Mouse (Mus musculus) liver, embryonic 13.5 days (tissue): ENCODE measurements around the gene Lsm11. TPM values are rescaled to one million over a fixed set of nuclear protein-coding genes. Genes with fewer than 3 reads are reported as not detected.

Source experiments
- ATAC-seq: fragments of 200-750 bp; cut with Nextera tagmentation; 2 replicates; pipeline ENCODE4 v1.8.0; 2017; ENCODE audit warnings: low read depth, mild to moderate bottlenecking, moderate number of reproducible peaks, moderate library complexity
- DNase-seq: peaks from one replicate; pipeline ENCODE4 v3.0.0; 2022
- H3K27ac ChIP-seq: fragments of 300-500 bp; sonication (generic); 2 replicates; pipeline ENCODE4 v1.5.1; 2015; ENCODE audit warnings: moderate library complexity, mild to moderate bottlenecking, inconsistent platforms
- H3K27me3 ChIP-seq: fragments of 300-500 bp; sonication (generic); 2 replicates; pipeline ENCODE4 v1.6.1; 2015; ENCODE audit warnings: mild to moderate bottlenecking, inconsistent platforms
- H3K36me3 ChIP-seq: fragments of 300-500 bp; sonication (generic); 2 replicates; pipeline ENCODE4 v1.6.1; 2015; ENCODE audit warnings: mild to moderate bottlenecking, inconsistent platforms
- H3K4me1 ChIP-seq: fragments of 300-500 bp; sonication (generic); replicated peaks from 2 replicates; pipeline ENCODE4 v1.6.1; 2015; ENCODE audit warnings: inconsistent platforms
- H3K4me2 ChIP-seq: fragments of 300-500 bp; sonication (generic); 2 replicates; pipeline ENCODE4 v1.6.1; 2015; ENCODE audit warnings: inconsistent platforms, mild to moderate bottlenecking, moderate library complexity
- H3K4me3 ChIP-seq: fragments of 300-500 bp; sonication (generic); replicated peaks from 2 replicates; pipeline ENCODE4 v1.5.1; 2015; ENCODE audit warnings: mild to moderate bottlenecking, inconsistent platforms
- H3K9ac ChIP-seq: fragments of 300-500 bp; sonication (generic); 2 replicates; pipeline ENCODE4 v1.6.1; 2015; ENCODE audit warnings: mild to moderate bottlenecking, inconsistent platforms
- H3K9me3 ChIP-seq: fragments of 300-500 bp; sonication (generic); replicated peaks from 2 replicates; pipeline ENCODE4 v1.6.1; 2016; ENCODE audit warnings: inconsistent platforms
- WGBS: fragments of 180-500 bp; shearing (Covaris S2); methylation state at CpG from one replicate; pipeline ENCODE4 v1.1.7; 2015; ENCODE audit not compliant: insufficient replicate concordance; 5-methylcytosine and 5-hydroxymethylcytosine counted together
- polyA plus RNA-seq: library from polyadenylated mRNA; unstranded; fragments of >200 nt; fragmentation: Nextera tagmentation; extraction: Ambion mirVana; gene quantifications from 2 replicates; pipeline ENCODE4 v1.2.1, GENCODE M21; 2015

Gene Lsm11
- polyA plus RNA-seq, 1 experiment from 2014 or later = 3.6 TPM

GRCm38 (mm10) chr11:45906109-45906786 is 38.5 kb downstream of the Lsm11 start:
- H3K27ac ChIP-seq = peak overlapping the region; percentile 74
- peak overlapping the region; percentile 10; the same call in 1 of the 2 replicates for H3K9ac ChIP-seq
- peaks cover 82% of the 10 kb centered on the region for H3K36me3 ChIP-seq
- H3K4me3 ChIP-seq = no peak overlapping the region
- peaks cover 26% of the 10 kb centered on the region for H3K4me1 ChIP-seq
- 20% methylated on average over 8 of the region's 8 CpGs for WGBS
- DNase-seq = peak; percentile 77
- peak; percentile 98 for ATAC-seq
- H3K27me3 ChIP-seq = no peaks in the 10 kb centered on the region
- peak overlapping the region; percentile 15 for H3K4me2 ChIP-seq
- no peaks in the 10 kb centered on the region for H3K9me3 ChIP-seq

- Histone ChIP-seq H3K27me3 (no peaks in the 10 kb centered on the region), H3K27ac (no peak overlapping the region), H3K4me1 (peaks cover 13% of the 10 kb centered on the region), H3K4me2 (no peak overlapping the region), H3K4me3 (no peak overlapping the region), H3K9me3 (no peaks in the 10 kb centered on the region), H3K36me3 (peaks cover 76% of the 10 kb centered on the region), H3K9ac (no peak overlapping the region)
- DNase-seq (no peak), ATAC-seq (no peak)
- 80% methylated on average over 11 of the region's 11 CpGs for WGBS
Observed at GRCm38 (mm10) chr11:45900233-45901015, 44.3 kb downstream of the Lsm11 start.

DNA sequence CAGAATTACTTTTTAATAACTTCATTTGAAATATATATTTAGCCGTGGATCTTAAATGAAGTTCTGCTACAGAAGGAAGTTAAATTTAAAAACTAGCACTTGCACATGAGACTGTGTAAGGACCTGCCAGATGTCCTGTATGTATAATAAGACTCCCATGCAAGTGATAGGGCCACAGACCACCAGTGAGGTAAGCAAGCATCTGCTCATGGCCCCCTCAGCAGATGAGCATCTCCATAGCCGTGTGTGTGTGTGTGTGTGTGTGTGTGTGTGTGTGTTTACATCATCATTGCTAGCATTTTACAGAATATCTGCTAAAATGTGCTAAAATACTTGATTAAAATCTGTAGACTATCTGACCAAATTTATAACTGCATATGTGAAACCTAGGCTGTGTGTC is 47.3 kb downstream of the Lsm11 start:
- DNase-seq (no peak), ATAC-seq (no peak)
- Histone ChIP-seq H3K4me1 (peaks cover 9% of the 10 kb centered on the region; the same call in 1 of the 2 replicates), H3K27ac (no peak overlapping the region), H3K4me2 (no peak overlapping the region), H3K36me3 (peaks cover 87% of the 10 kb centered on the region), H3K27me3 (no peaks in the 10 kb centered on the region), H3K9me3 (no peaks in the 10 kb centered on the region), H3K9ac (no peak overlapping the region), H3K4me3 (no peak overlapping the region)
- WGBS = 71% methylated on average over 2 of the region's 2 CpGs

GRCm38 (mm10) chr11:45892861-45893360 is 51.8 kb downstream of the Lsm11 start:
- no peak overlapping the region for H3K4me3 ChIP-seq
- WGBS = 87% methylated on average over 5 of the region's 5 CpGs
- H3K27me3 ChIP-seq = no peaks in the 10 kb centered on the region
- H3K36me3 ChIP-seq = peaks cover 97% of the 10 kb centered on the region
- H3K27ac ChIP-seq = no peak overlapping the region
- no peaks in the 10 kb centered on the region for H3K9me3 ChIP-seq
- 0 out of 2 replicates have a peak, but pooled peaks cover 9% of the 10 kb centered on the region for H3K4me1 ChIP-seq
- no peak overlapping the region for H3K9ac ChIP-seq
- no peak overlapping the region for H3K4me2 ChIP-seq
- DNase-seq = no peak
- ATAC-seq = no peak

GRCm38 (mm10) chr11:45890423-45890822 is 54.3 kb downstream of the Lsm11 start:
- Histone ChIP-seq H3K4me2 (no peak overlapping the region), H3K4me3 (no peak overlapping the region), H3K27me3 (no peaks in the 10 kb centered on the region), H3K4me1 (peaks cover 10% of the 10 kb centered on the region; the same call in 1 of the 2 replicates), H3K9ac (no peak overlapping the region), H3K9me3 (no peaks in the 10 kb centered on the region), H3K36me3 (peaks cover 100% of the 10 kb centered on the region), H3K27ac (no peak overlapping the region)
- DNase-seq (no peak), ATAC-seq (no peak)
- 91% methylated on average over 20 of the region's 20 CpGs for WGBS

GRCm38 (mm10) chr11:45889981-45890380 is 54.8 kb downstream of the Lsm11 start:
- peak; percentile 10; the same call in 1 of the 2 replicates for ATAC-seq

DNA sequence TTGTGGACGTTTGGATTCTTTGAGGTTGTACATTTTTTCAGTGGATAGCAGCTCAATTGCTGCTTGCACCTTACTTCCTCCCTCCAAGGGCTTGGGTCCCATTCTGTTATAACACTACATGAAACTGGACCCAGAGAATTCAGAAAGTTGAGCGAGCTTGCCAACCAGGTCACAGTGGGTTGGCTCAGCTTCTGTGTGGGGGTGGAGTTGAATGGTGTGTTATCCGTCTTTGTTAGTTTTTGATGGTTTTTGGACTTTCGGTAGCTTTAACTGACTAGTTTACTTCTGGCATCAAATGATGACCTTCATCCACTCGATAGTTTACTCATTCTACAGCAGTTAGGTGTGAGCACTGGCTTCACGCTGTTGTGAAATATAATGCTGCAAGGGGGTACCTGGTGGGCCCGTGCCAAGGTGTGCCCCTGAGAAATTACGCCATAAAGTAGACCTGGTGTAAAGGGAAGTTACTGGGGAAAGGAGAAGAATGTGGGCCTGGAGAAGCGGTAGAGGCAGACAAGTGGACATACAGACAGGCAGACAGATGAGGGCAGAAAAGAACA is 56.2 kb downstream of the Lsm11 start:
- Histone ChIP-seq H3K27ac (peak overlapping the region; percentile 25), H3K4me1 (peaks cover 15% of the 10 kb centered on the region), H3K27me3 (no peaks in the 10 kb centered on the region), H3K36me3 (peaks cover 96% of the 10 kb centered on the region), H3K4me3 (no peak overlapping the region), H3K9ac (no peak overlapping the region), H3K9me3 (no peaks in the 10 kb centered on the region), H3K4me2 (no peak overlapping the region)
- ATAC-seq (peak; percentile 52), DNase-seq (no peak)
- WGBS = 71% methylated on average over 9 of the region's 9 CpGs

More at GRCm38 (mm10) chr11:45889981-45890380, 54.8 kb downstream of the Lsm11 start:
- no peaks in the 10 kb centered on the region for H3K27me3 ChIP-seq
- no peak overlapping the region for H3K4me3 ChIP-seq
- no peak overlapping the region for H3K4me2 ChIP-seq
- peaks cover 12% of the 10 kb centered on the region for H3K4me1 ChIP-seq
- H3K27ac ChIP-seq = no peak overlapping the region
- DNase-seq = no peak
- H3K9ac ChIP-seq = no peak overlapping the region
- WGBS = 71% methylated on average over 3 of the region's 3 CpGs
- H3K9me3 ChIP-seq = no peaks in the 10 kb centered on the region
- H3K36me3 ChIP-seq = peaks cover 99% of the 10 kb centered on the region

GRCm38 (mm10) chr11:45886596-45886995 is 58.1 kb downstream of the Lsm11 start:
- no peak overlapping the region for H3K27ac ChIP-seq
- WGBS = 91% methylated on average over 5 of the region's 5 CpGs
- no peak for ATAC-seq
- H3K9me3 ChIP-seq = no peaks in the 10 kb centered on the region
- peaks cover 26% of the 10 kb centered on the region for H3K4me1 ChIP-seq
- no peak for DNase-seq
- H3K27me3 ChIP-seq = no peaks in the 10 kb centered on the region
- H3K9ac ChIP-seq = no peak overlapping the region
- no peak overlapping the region for H3K4me3 ChIP-seq
- H3K36me3 ChIP-seq = peaks cover 84% of the 10 kb centered on the region
- H3K4me2 ChIP-seq = no peak overlapping the region

DNA sequence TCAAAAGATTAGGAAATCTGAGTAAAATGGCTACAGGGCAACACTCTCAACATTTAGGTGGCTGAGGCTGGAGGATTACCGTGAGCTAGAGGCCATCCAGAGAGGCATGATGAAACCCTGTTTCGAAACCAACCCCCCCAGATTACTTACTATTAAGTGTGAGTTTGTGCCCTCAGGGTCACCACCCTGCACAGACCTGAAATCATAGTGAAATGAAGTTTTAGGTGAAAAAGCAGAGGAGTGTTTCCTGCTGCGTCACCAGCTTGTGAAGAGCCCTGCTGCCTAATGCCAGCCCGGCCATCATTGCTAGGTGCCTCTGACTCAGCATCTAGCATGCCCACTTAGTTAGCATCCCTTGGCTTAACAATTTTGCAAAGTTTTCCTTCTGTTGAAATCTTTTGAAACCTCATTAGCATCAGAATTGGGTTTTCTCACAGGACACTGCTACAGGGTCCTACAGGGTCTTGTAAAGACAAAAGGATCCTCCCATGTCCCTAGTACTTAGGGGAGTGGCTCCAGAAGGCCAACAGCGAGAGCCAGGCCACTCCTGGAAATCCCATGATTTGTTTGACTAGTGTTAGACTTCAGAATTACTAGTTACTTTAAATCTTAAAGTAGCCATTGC is 59.0 kb downstream of the Lsm11 start:
- Histone ChIP-seq H3K36me3 (peaks cover 76% of the 10 kb centered on the region), H3K4me3 (no peak overlapping the region), H3K4me1 (peaks cover 30% of the 10 kb centered on the region), H3K9me3 (no peaks in the 10 kb centered on the region), H3K27ac (peak overlapping the region; percentile 7; the same call in 1 of the 2 replicates), H3K4me2 (no peak overlapping the region), H3K27me3 (no peaks in the 10 kb centered on the region), H3K9ac (no peak overlapping the region)
- ATAC-seq = no peak
- WGBS = 86% methylated on average over 5 of the region's 5 CpGs
- no peak for DNase-seq

DNA sequence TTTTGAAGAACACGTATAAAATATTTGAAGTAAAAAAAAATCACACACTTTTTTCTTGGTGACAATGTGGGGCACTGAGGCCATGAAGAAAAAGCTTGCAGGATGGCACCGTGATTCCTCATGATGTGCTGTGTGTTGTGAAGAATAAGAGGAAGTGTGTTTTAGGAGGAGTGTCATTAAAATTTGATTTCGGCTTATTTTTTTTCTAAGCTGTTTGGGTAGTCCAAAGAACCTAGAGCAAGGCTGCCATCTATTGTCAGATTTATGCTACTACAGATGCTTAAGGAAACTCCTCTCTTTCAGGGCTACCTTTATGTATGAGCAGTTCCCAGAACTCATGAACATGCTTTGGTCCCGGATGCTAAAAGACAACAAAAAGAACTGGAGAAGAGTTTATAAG is 60.7 kb downstream of the Lsm11 start:
- H3K36me3 ChIP-seq = peaks cover 70% of the 10 kb centered on the region

More for the DNA sequence above, 60.7 kb downstream of the Lsm11 start:
- no peak overlapping the region for H3K27ac ChIP-seq
- H3K4me3 ChIP-seq = no peak overlapping the region
- no peaks in the 10 kb centered on the region for H3K27me3 ChIP-seq
- no peak overlapping the region for H3K4me2 ChIP-seq
- no peak overlapping the region for H3K9ac ChIP-seq
- H3K4me1 ChIP-seq = peaks cover 41% of the 10 kb centered on the region
- ATAC-seq (no peak), DNase-seq (no peak)
- H3K9me3 ChIP-seq = no peaks in the 10 kb centered on the region
- WGBS = 57% methylated on average over 4 of the region's 4 CpGs
